Mouse (Mus musculus) G1E (cell line): ENCODE measurements at regions not wholly inside any gene's neighbourhood (a gene's known extent, or its start where the extent isn't known, plus 50 kb on each side); places are given as distances from the start of the nearest gene placed in this dataset.

Experiments used
- ATAC-seq: 2 replicates; pipeline ENCODE4 v1.8.0; 2016; ENCODE audit warnings: mild to moderate bottlenecking; ENCODE audit not compliant: insufficient number of reproducible peaks, poor library complexity, low FRiP score, severe bottlenecking; ENCODE audit errors: extremely low read depth
- DNase-seq: peaks from one replicate; pipeline ENCODE4 v3.0.0; 2012; ENCODE audit warnings: low spot score
- H3K27me3 ChIP-seq: 2 replicates; pipeline ENCODE4 v1.6.1; 2012; ENCODE audit warnings: mild to moderate bottlenecking, low read length, inconsistent platforms; ENCODE audit not compliant: insufficient read depth
- H3K36me3 ChIP-seq: replicated peaks from 2 replicates; pipeline ENCODE3; 2012; ENCODE audit warnings: mild to moderate bottlenecking, inconsistent platforms
- H3K4me1 ChIP-seq: 2 replicates; pipeline ENCODE4 v1.6.1; 2012; ENCODE audit warnings: low read depth, low read length, inconsistent platforms, mixed read lengths; ENCODE audit not compliant: insufficient read depth
- H3K4me3 ChIP-seq: 2 replicates; pipeline ENCODE4 v1.5.1; 2012; ENCODE audit warnings: low read depth, mild to moderate bottlenecking, inconsistent platforms, low read length, moderate library complexity, mixed read lengths
- H3K9me3 ChIP-seq: replicated peaks from 2 replicates; pipeline ENCODE4 v1.6.1; 2012; ENCODE audit warnings: inconsistent platforms
- CTCF ChIP-seq: IDR thresholded peaks from 2 replicates; pipeline ENCODE4 v1.5.1; 2012; ENCODE audit warnings: low read depth, low read length, inconsistent platforms, mixed read lengths
- GATA1 ChIP-seq: IDR thresholded peaks from 2 replicates; pipeline ENCODE4 v1.6.1; 2012; ENCODE audit warnings: borderline replicate concordance, low read length, inconsistent platforms, mixed read lengths
- GATA2 ChIP-seq: IDR thresholded peaks from 2 replicates; pipeline ENCODE4 v1.6.1; 2012; ENCODE audit warnings: low read depth, low read length, inconsistent platforms, borderline replicate concordance
- POLR2AphosphoS5 ChIP-seq: IDR thresholded peaks from 2 replicates; pipeline ENCODE4 v1.6.1; 2012; ENCODE audit warnings: low read depth, low read length, inconsistent platforms; ENCODE audit not compliant: insufficient replicate concordance
- TAL1 ChIP-seq: conservative IDR thresholded peaks from 2 replicates; pipeline ENCODE4 v1.6.1; 2012; ENCODE audit warnings: low read depth, low read length, inconsistent platforms, mixed read lengths

GRCm38 (mm10) chr7:83204701-83205100, 337.6 kb downstream of the Mex3b start:
- no peaks in the 10 kb centered on the region for H3K36me3 ChIP-seq
- H3K9me3 ChIP-seq = no peaks in the 10 kb centered on the region
- DNase-seq (no peak), ATAC-seq (no peak)
- no peak overlapping the region for H3K4me3 ChIP-seq
- no peaks in the 10 kb centered on the region for H3K4me1 ChIP-seq
- H3K27me3 ChIP-seq = peaks cover 5% of the 10 kb centered on the region; the same call in 1 of the 2 replicates
- TF ChIP-seq CTCF (no peak), GATA1 (no peak), POLR2AphosphoS5 (no peak), TAL1 (no peak), GATA2 (no peak)

- H3K36me3 ChIP-seq = no peaks in the 10 kb centered on the region
- no peak overlapping the region for H3K4me3 ChIP-seq
- no peaks in the 10 kb centered on the region for H3K4me1 ChIP-seq
- peaks cover 5% of the 10 kb centered on the region; the same call in 1 of the 2 replicates for H3K27me3 ChIP-seq
- TF ChIP-seq POLR2AphosphoS5 (no peak), GATA1 (no peak), TAL1 (no peak), CTCF (no peak), GATA2 (no peak)
- no peak for DNase-seq
- no peak for ATAC-seq
- H3K9me3 ChIP-seq = no peaks in the 10 kb centered on the region
Observed at GRCm38 (mm10) chr7:83206999-83207398, 339.9 kb downstream of the Mex3b start.

- TF ChIP-seq GATA1 (no peak), CTCF (no peak), POLR2AphosphoS5 (no peak), GATA2 (no peak), TAL1 (no peak)
- H3K9me3 ChIP-seq = no peaks in the 10 kb centered on the region
Observed at GRCm38 (mm10) chr7:83211611-83212010, 344.5 kb downstream of the Mex3b start.

GRCm38 (mm10) chr7:83222029-83222722, 355.0 kb downstream of the Mex3b start:
- Histone ChIP-seq H3K9me3 (no peaks in the 10 kb centered on the region), H3K27me3 (no peaks in the 10 kb centered on the region)
- ATAC-seq = no peak

More at GRCm38 (mm10) chr7:83211611-83212010, 344.5 kb downstream of the Mex3b start:
- H3K4me1 ChIP-seq = no peaks in the 10 kb centered on the region
- no peak overlapping the region for H3K4me3 ChIP-seq
- ATAC-seq (no peak), DNase-seq (no peak)
- H3K27me3 ChIP-seq = no peaks in the 10 kb centered on the region
- H3K36me3 ChIP-seq = no peaks in the 10 kb centered on the region

GRCm38 (mm10) chr7:83227262-83228108, 357.2 kb upstream of the Tmc3 start:
- no peak overlapping the region for H3K4me3 ChIP-seq
- no peak for TF ChIP-seq POLR2AphosphoS5
- TF ChIP-seq GATA1 = no peak
- no peak for TF ChIP-seq CTCF
- no peak for TF ChIP-seq GATA2
- no peak for TF ChIP-seq TAL1
- no peak for DNase-seq
- H3K4me1 ChIP-seq = no peaks in the 10 kb centered on the region
- no peak for ATAC-seq
- peaks cover 3% of the 10 kb centered on the region for H3K9me3 ChIP-seq
- H3K36me3 ChIP-seq = no peaks in the 10 kb centered on the region
- H3K27me3 ChIP-seq = no peaks in the 10 kb centered on the region

More at GRCm38 (mm10) chr7:83222029-83222722, 355.0 kb downstream of the Mex3b start:
- TF ChIP-seq GATA2 (no peak), POLR2AphosphoS5 (no peak), CTCF (no peak), GATA1 (no peak), TAL1 (no peak)
- Histone ChIP-seq H3K4me1 (no peaks in the 10 kb centered on the region), H3K4me3 (no peak overlapping the region), H3K36me3 (no peaks in the 10 kb centered on the region)
- DNase-seq = no peak

GRCm38 (mm10) chr7:83230496-83231325, 354.0 kb upstream of the Tmc3 start:
- Histone ChIP-seq H3K9me3 (peaks cover 3% of the 10 kb centered on the region), H3K27me3 (no peaks in the 10 kb centered on the region), H3K4me1 (no peaks in the 10 kb centered on the region), H3K36me3 (no peaks in the 10 kb centered on the region), H3K4me3 (no peak overlapping the region)
- DNase-seq (no peak), ATAC-seq (no peak)
- no peak for TF ChIP-seq POLR2AphosphoS5
- no peak for TF ChIP-seq GATA1
- TF ChIP-seq GATA2 = no peak
- TF ChIP-seq CTCF = no peak
- TF ChIP-seq TAL1 = no peak
